Mouse (Mus musculus) spleen, postnatal 4 days (tissue): Measurements from ENCODE around the gene Oprm1.

Source experiments
- DNase-seq, 2 experiments: peaks; one replicate each; pipeline ENCODE4 v3.0.0; 2022; ENCODE audit warnings: low spot score in 2 of 2

The Oprm1 gene

GRCm38 (mm10) chr10:7047288-7047918, 289.1 kb downstream of the Oprm1 start:
- no peak for DNase-seq

- no peak for DNase-seq
Measured at GRCm38 (mm10) chr10:7047919-7048291, 289.6 kb downstream of the Oprm1 start.

- DNase-seq, result no peak
Measured at GRCm38 (mm10) chr10:7049901-7050300, 291.6 kb downstream of the Oprm1 start.

DNA sequence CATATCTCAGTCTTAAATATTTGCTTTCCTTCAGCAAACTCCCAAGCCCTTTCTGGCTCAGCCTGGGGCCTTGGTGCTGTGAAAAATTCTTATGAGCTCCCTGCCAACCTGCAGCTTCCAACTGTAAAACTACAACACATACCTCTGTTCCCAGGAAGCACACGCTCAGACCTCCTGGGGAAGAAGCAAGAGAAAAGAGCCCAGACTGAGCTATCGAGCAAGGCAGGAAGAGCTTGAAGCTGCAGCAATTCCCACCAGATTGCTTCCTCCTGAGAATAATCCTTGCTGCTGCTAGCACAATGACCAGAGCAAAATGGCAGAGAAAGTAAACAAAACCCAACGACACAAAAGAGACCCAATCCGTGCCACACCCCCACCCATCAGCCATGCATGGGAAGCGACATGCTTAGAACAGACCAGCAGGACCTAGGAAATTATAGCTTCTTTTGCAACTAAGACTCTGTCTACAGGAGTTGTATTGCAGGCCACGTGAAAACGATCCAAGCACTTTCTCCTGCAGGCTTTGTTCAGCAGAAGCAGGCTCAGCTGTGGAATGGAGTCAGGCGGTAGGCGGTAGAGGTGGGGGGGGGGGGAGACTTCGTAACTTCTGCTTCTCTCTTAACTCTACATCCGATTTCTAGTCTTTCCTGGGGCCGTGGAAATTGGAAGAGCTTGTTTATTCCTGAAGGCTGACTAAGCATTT, 294.2 kb downstream of the Oprm1 start, which contains the start of gene Ipcef1:
Gene Ipcef1, minus strand, starts transcription at position 164 of the 703 bp plus-strand sequence.
- DNase-seq, result no peak

GRCm38 (mm10) chr10:7054560-7055205, 296.4 kb downstream of the Oprm1 start:
- DNase-seq, result no peak

DNA sequence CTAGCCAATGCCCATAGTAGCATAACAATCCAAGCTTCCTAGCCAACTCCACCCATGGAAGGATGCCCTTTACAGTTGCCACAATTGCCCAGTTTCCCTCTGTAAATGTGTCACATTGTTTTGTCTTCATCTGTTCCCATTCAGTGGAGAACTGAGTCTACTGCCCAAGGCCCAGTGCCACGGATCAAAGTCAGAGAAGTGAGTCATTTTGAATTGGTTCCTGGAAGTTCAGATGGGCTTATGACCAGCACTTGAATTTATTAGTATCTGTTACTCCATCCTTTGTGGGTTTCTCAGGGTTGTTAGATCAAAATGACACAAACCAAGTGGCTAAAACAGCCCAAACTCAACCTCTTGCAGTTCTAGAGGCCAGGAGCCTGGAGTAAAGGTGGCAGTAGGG, 299.2 kb downstream of the Oprm1 start:
- no peak for DNase-seq

GRCm38 (mm10) chr10:7060326-7060725, 302.0 kb downstream of the Oprm1 start:
- DNase-seq, result no peak

- DNase-seq, result peak in 1 of 2 experiments; percentile 35
Measured at GRCm38 (mm10) chr10:7062993-7063392, 304.7 kb downstream of the Oprm1 start.

GRCm38 (mm10) chr10:7063752-7064457, 305.6 kb downstream of the Oprm1 start:
- no peak for DNase-seq

- DNase-seq, result no peak
Measured at GRCm38 (mm10) chr10:7068608-7069007, 310.3 kb downstream of the Oprm1 start.

- no peak for DNase-seq
Measured at GRCm38 (mm10) chr10:7069090-7069489, 310.8 kb downstream of the Oprm1 start.

- DNase-seq, result no peak
Measured at GRCm38 (mm10) chr10:7070100-7070835, 312.0 kb downstream of the Oprm1 start.

DNA sequence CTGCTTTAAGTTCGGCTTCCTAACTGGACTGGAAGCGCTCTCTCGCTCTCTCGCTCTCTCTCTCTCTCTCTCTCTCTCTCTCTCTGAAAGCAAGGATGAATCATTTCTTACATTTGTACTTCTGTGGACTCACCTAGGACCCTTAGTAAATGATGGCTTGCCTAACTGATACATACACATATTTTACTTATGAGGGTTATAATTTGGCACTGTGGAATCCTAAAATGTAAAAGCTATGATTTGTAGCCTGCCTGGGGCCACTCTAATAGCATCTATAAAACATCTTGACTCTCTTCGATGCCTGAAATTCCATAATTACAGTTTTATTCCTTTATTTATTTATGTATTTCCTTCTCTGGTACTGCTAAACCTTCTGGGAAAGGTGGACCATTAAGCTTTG, 312.6 kb downstream of the Oprm1 start:
- no peak for DNase-seq

DNA sequence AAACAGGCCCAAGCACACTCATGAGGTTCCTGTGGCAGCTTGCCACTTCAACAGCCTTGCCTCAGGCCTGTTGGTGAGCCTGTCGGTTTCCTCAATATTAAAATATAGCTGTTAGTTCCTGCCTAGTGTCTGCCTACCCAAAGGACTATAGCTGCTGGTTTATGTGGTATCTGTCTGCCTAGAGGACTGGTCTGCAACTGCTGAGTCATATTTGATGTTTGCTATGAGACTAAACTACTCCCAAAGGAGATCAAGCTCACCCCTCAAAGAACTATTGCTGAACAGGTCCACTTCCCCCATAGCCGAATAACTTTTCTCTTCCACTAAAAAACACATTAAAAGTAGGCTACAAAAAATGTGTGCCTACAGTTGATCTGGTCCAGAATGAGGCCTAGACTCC, 315.9 kb downstream of the Oprm1 start:
- DNase-seq, result no peak

- DNase-seq, result no peak
Measured at GRCm38 (mm10) chr10:7075661-7076060, 317.4 kb downstream of the Oprm1 start.

DNA sequence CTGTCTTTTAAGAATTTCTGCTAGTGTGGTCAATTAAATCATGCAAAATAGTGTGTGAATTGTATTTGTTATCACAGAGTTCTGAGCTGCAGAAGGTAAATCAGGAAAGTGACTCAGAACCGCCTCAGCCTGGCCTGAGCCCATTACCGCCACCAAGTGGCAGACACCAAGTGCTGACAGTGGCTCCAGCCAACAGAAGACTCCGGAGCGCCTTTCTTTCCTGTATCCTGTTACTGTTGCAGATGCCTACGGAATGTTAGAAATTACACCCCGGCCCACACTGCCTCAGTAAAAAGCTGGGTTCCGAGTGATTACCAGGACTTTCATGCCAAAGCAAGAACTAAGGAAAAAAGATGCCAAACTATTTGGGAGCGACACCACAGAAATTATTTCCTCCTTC, 317.9 kb downstream of the Oprm1 start:
- peak; percentile 37 to 75 for DNase-seq

GRCm38 (mm10) chr10:7076662-7077211, 318.4 kb downstream of the Oprm1 start:
- no peak for DNase-seq

DNA sequence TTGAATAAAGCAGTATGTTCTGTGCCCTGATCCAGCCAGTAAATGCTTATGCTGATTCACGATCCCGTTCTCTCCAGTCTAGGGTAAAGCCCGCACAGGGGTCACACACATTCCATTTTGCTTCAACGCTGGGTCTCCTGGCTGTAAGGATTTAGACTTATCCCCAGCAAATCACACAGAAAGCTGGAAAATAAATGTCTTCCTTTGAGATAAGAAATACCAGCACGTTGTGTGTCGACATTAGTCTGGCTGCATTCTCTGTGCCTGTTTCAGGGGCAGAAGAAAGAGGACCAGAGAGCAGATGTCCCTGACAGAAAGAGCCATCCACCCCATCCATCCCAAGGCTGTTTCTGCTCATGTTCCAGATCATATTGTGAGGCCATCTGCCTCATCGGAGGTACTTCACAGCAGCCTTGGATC, 319.1 kb downstream of the Oprm1 start:
- DNase-seq, result no peak

DNA sequence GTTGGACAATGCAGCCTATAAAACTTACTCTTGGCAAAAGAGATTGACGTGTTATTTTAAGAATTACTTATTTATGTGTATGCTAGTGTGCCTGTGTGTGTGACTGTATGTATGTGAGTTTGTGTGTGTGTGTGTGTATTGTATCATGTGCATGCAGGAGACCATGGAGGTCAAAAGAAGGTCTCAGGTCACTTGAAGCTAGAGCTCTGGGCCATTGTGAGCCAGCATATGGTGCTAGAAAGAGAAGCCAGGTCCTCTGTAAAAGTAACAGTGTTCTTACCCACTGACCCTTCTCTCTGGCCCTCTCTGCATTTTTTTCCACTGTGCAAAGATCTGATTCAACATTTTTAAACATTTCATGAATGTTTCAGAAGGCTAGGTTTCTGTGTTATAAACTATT, 319.7 kb downstream of the Oprm1 start:
- no peak for DNase-seq
